Mouse (Mus musculus): ENCODE results near the gene Npepps.
"Not testable (repeated sequence)": the region's sequence is repeated elsewhere in the genome, so short reads cannot be mapped to it uniquely, and the experiment has no call there.

GRCm38 (mm10) chr11:97274947-97275346 is 5.5 kb downstream of the Npepps start:
- not testable (repeated sequence) for TF ChIP-seq CTCF (conservative IDR thresholded peaks at IDR 0.05; ENCODE audit: low read length); NANOG (IDR thresholded peaks at IDR 0.05; ENCODE audit: borderline replicate concordance, low read length); POU5F1 (IDR thresholded peaks at IDR 0.05; ENCODE audit: borderline replicate concordance, low read length)
